Mouse (Mus musculus) limb, embryonic 14.5 days (tissue): ENCODE data around the gene Zfp511. TPM values are rescaled to one million over a fixed set of nuclear protein-coding genes. Genes with fewer than 3 reads are reported as not detected.

Experiments
- ATAC-seq: fragments of 200-750 bp; cut with Nextera tagmentation; 2 replicates; pipeline ENCODE4 v1.8.0; 2017; ENCODE audit warnings: low read depth, moderate number of reproducible peaks, moderate TSS enrichment; ENCODE audit not compliant: low FRiP score
- DNase-seq: peaks from one replicate; pipeline ENCODE4 v3.0.0-alpha.2; 2015; ENCODE audit warnings: low spot score
- H3K27ac ChIP-seq: fragments of 300-500 bp; sonication (generic); replicated peaks from 2 replicates; pipeline ENCODE4 v1.5.1; 2014; ENCODE audit warnings: low read depth, mild to moderate bottlenecking, low read length, moderate library complexity, mixed read lengths
- H3K27me3 ChIP-seq: fragments of 300-500 bp; sonication (generic); 2 replicates; pipeline ENCODE4 v1.6.1; 2014; ENCODE audit warnings: low read length, mixed read lengths; ENCODE audit not compliant: control insufficient read depth, insufficient read depth
- H3K36me3 ChIP-seq: fragments of 300-500 bp; sonication (generic); 2 replicates; pipeline ENCODE4 v1.6.1; 2014; ENCODE audit warnings: mild to moderate bottlenecking, low read length, moderate library complexity, mixed read lengths; ENCODE audit not compliant: control insufficient read depth, insufficient read depth
- H3K4me1 ChIP-seq: fragments of 300-500 bp; sonication (generic); 2 replicates; pipeline ENCODE4 v1.6.1; 2014; ENCODE audit warnings: antibody characterized with exemption, low read length, mixed read lengths; ENCODE audit not compliant: control insufficient read depth, insufficient read depth
- H3K4me2 ChIP-seq: fragments of 300-500 bp; sonication (generic); replicated peaks from 2 replicates; pipeline ENCODE4 v1.6.1; 2014; ENCODE audit warnings: low read depth, mild to moderate bottlenecking, low read length, moderate library complexity; ENCODE audit not compliant: severe bottlenecking
- H3K4me3 ChIP-seq: fragments of 300-500 bp; sonication (generic); replicated peaks from 2 replicates; pipeline ENCODE4 v1.5.1; 2014; ENCODE audit warnings: low read length
- H3K9ac ChIP-seq: fragments of 300-500 bp; sonication (generic); 2 replicates; pipeline ENCODE4 v1.6.1; 2014; ENCODE audit warnings: mild to moderate bottlenecking, low read depth, low read length, moderate library complexity; ENCODE audit not compliant: severe bottlenecking
- H3K9me3 ChIP-seq: fragments of 300-500 bp; sonication (generic); 2 replicates; pipeline ENCODE4 v1.6.1; 2016; ENCODE audit warnings: low read length; ENCODE audit not compliant: control insufficient read depth
- POLR2A ChIP-seq: fragments of 200-500 bp; IDR thresholded peaks from 2 replicates; pipeline ENCODE4 v1.8.0; 2012; ENCODE audit warnings: inconsistent platforms, mild to moderate bottlenecking, moderate library complexity, borderline replicate concordance; ENCODE audit not compliant: insufficient read depth, insufficient read length; ENCODE audit errors: extremely low read depth
- WGBS: fragments of 180-500 bp; shearing (Covaris S2); extraction: QIAGEN DNeasy Blood & Tissue Kit; methylation state at CpG from one replicate; pipeline ENCODE4 v1.1.7; 2014; 5-methylcytosine and 5-hydroxymethylcytosine counted together
- polyA plus RNA-seq, 2 experiments: library from polyadenylated mRNA; depleted of rRNA in 1 of 2; stranded (reverse) in 1 of 2; unstranded in 1 of 2; fragments of >200 nt; fragmentation: Nextera tagmentation in 1 of 2; extraction: Ambion mirVana in 1 of 2; gene quantifications; 2 replicates each; pipeline versions ENCODE4 v1.2.1 to v1.2.3; 2012 to 2014

Zfp511 gene
- polyA plus RNA-seq, 2 experiments = 37.2 to 58.3 TPM

DNA sequence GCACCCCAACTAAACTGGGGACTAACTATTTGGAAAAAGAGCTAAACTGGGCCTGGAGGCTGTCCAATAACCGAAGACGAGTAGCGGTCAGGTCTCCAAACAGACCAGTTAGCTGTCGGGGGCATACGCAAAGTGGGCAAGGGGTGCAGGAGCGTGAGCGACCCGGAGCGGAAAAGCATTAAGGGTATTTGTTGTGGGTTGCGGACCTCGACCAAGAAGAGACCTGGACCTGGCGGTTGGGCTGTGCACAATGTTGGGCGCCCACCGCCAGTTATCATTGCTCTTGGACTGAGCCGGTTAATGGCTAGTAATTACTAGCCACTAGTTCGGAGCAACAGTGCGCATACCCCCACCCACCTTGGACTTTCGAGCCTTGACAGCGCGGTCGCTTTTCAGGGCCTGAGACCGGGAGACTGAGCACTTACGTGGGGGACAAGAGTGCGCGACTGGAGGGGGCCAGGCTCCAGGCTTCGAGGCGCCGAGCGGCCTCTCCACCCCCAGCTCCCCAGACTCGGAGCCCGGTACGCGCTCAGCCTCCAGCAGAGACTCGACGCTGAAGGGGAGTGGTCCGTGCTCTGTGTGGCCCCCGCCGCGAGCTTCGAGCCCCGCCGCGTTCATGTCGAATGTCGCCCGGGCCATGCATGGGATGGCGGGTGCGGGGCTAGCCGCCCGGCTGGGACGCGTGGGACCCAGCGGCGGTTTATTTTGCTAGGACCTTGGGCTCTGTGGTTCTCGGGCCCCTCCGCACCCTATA lies 12.3 kb downstream of the Zfp511 start, which contains the start of gene Msx3:
Gene Msx3, minus strand, starts transcription at position 729 of the 754 bp plus-strand sequence.
- Histone ChIP-seq H3K4me3 (peak within 1 kb of the TSS; percentile 41), H3K36me3 (no peaks in the 10 kb centered on the region), H3K9ac (no peak within 1 kb of the TSS), H3K4me2 (peak within 1 kb of the TSS; percentile 61), H3K27me3 (peaks cover 72% of the 10 kb centered on the region), H3K9me3 (no peaks in the 10 kb centered on the region), H3K27ac (no peak within 1 kb of the TSS), H3K4me1 (peaks cover 18% of the 10 kb centered on the region)
- ATAC-seq (peak; percentile 28), DNase-seq (no peak)
- no peak for TF ChIP-seq POLR2A
- under 1% methylated on average over 55 of the region's 56 CpGs for WGBS

DNA sequence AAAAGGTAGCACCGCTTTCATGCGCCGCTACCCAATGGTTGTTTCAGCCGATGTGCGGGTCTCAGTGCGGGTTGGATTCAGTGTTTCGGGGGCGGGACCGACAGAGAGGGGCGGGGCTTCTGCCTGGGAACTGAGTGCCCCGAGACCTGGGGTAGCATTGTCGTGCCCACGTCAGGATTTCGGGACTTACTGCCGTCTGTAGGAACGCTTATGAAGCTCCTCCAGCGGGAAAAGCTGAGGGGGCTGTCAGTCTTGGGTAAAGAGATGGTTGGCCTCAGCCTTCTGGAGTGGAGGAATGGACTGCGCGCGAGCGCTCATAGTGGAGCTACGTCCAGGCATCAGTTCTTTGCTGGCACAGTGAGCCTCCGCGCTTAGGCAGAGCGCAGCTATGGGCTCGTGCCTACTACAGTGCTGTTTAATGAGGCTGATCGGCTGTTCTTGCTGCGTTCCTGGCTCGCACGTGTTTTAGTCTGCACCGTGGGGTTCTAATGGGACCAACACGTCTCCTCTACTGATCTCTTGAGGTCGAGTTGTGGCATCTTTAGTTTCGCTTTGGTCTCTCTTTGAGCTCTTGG lies 13.0 kb downstream of the Zfp511 start:
- H3K9ac ChIP-seq = no peak overlapping the region
- ATAC-seq = peak; percentile 59; the same call in 1 of the 2 replicates
- peak overlapping the region; percentile 41 for H3K4me3 ChIP-seq
- H3K27me3 ChIP-seq = peaks cover 72% of the 10 kb centered on the region
- no peak for TF ChIP-seq POLR2A
- H3K9me3 ChIP-seq = no peaks in the 10 kb centered on the region
- H3K4me2 ChIP-seq = peak overlapping the region; percentile 61
- WGBS = 1% methylated on average over 33 of the region's 34 CpGs
- H3K36me3 ChIP-seq = no peaks in the 10 kb centered on the region
- no peak overlapping the region for H3K27ac ChIP-seq
- peak; percentile 50 for DNase-seq
- peaks cover 18% of the 10 kb centered on the region for H3K4me1 ChIP-seq

DNA sequence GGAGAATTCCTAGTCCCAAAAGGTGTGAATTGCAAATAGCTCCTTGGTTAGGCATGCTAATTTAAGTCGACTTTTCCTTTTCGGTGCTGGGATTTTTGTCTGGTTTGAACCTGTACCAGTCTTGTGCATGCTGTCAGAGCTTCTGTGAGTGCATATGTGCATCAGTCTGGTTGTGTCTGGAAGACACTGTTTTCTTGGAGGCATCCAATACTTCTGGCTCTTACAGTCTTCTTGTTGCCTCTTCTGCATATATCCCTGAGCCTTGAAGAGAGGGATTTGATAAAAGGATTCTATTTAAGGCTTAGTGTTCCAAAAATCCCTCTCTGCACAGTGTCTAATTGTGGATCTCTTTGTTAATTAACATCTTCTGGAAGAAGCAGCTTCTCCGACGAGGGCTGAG lies 17.9 kb downstream of the Zfp511 start:
- Histone ChIP-seq H3K4me1 (peaks cover 18% of the 10 kb centered on the region), H3K4me2 (no peak overlapping the region), H3K9me3 (no peaks in the 10 kb centered on the region), H3K27ac (no peak overlapping the region), H3K27me3 (peaks cover 67% of the 10 kb centered on the region), H3K4me3 (no peak overlapping the region), H3K9ac (no peak overlapping the region), H3K36me3 (no peaks in the 10 kb centered on the region)
- ATAC-seq (no peak), DNase-seq (no peak)
- WGBS = 77% methylated on average over 4 of the region's 4 CpGs
- TF ChIP-seq POLR2A = no peak

DNA sequence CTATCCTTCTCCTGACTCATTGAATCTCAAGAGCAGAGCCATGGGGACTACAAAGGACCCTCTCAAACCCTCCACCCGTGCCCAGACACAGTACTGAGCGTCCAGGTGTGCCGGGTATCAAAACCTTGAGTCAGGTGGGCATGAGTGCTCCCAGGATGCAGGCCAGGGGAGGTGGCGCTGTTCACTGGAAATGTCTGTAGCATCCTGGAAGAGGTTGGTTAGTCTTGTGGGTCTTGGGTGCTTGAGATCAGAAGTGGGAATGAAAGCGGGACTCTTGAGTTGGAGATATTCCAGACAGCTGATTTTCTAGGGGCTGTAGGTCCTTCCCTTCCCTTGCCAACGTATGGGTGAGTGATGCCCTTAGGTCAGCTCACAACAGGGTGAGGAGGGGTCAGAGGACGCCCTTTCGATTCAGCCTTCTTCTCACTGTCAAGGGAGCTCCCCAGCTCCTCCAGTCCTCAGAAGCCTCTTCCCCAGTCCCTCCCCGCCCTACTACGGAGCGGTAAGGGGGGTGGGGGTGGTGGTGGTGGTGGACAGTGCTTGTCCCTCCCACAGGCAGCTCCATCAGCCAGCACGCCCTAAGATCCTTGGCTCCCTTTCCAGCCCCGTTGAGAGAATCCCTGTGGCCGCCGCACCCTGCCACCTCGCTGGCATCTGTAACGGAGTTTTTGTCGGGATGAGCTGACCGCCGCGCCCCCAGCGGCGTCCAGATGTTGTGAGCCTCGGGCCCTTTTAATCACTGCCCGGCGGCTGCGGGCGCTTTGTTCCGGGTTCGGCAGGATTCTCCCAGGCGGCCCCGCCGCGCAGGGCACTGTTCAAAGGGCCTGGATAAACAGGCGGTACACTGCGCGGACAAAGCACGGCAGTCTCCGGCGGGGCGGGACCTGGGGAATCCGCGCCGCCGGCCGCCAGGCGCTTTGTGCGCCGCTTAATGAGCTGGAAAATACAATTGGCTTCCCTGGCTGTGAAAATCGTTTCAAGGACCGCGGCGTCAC lies 21.5 kb downstream of the Zfp511 start:
- H3K36me3 ChIP-seq = no peaks in the 10 kb centered on the region
- ATAC-seq (peak; percentile 49), DNase-seq (no peak)
- H3K27me3 ChIP-seq = peaks cover 67% of the 10 kb centered on the region
- TF ChIP-seq POLR2A = no peak
- H3K27ac ChIP-seq = no peak overlapping the region
- 4% methylated on average over 52 of the region's 53 CpGs for WGBS
- no peaks in the 10 kb centered on the region for H3K9me3 ChIP-seq
- 0 out of 2 replicates have a peak, but pooled peaks cover 14% of the 10 kb centered on the region for H3K4me1 ChIP-seq
- peak overlapping the region; percentile 61 for H3K9ac ChIP-seq
- peak overlapping the region; percentile 86 for H3K4me2 ChIP-seq
- peak overlapping the region; percentile 48 for H3K4me3 ChIP-seq

DNA sequence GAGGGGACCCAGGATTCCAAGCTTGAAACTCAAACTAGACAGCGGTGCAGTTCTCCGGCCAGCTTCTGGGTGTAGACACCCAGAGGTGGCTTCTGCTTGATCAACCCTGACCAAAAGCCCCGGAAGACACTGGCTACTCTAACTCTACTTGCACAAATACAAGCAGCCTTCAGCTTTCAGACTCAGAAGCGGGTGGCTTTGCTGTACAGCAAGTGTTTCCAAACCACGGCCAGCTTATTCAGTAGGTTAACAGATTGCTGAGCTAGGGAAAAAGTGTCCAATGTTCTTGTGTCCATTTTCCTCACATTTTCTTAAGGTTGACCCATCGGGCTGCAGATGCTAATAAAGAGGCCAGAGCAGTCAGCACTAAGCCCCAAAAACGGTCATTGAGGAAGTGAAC lies 22.3 kb downstream of the Zfp511 start:
- peak overlapping the region; percentile 61 for H3K9ac ChIP-seq
- ATAC-seq (no peak), DNase-seq (no peak)
- 22% methylated on average over 7 of the region's 7 CpGs for WGBS
- H3K27me3 ChIP-seq = peaks cover 71% of the 10 kb centered on the region
- no peak overlapping the region for H3K27ac ChIP-seq
- no peaks in the 10 kb centered on the region for H3K36me3 ChIP-seq
- no peak for TF ChIP-seq POLR2A
- H3K4me2 ChIP-seq = peak overlapping the region; percentile 86
- H3K9me3 ChIP-seq = no peaks in the 10 kb centered on the region
- H3K4me3 ChIP-seq = peak overlapping the region; percentile 48
- 0 out of 2 replicates have a peak, but pooled peaks cover 14% of the 10 kb centered on the region for H3K4me1 ChIP-seq
